Mouse (Mus musculus): ENCODE measurements around the gene Olfr437. TPM values are rescaled to one million over a fixed set of nuclear protein-coding genes. Genes with fewer than 3 reads are reported as not detected.
A peak's percentile ranks its signal among the peaks of the same experiment; 100 is the strongest.
"Not testable (repeated sequence)": the region's sequence is repeated elsewhere in the genome, so short reads cannot be mapped to it uniquely, and the experiment has no call there.

Olfr437 gene
- not detected in 2 replicates for polyA plus RNA-seq (2012; rRNA removed)

- DNase-seq = no peak
- Histone ChIP-seq H3K4me1 (ENCODE audit: control insufficient read depth, insufficient read depth, low read length) (peaks cover 10% of the 10 kb centered on the region; the same call in 1 of the 2 replicates), H3K27ac (ENCODE audit: insufficient read depth, low read length) (no peak within 1 kb of the TSS), H3K4me3 (replicated peaks; ENCODE audit: insufficient read depth, low read depth, low read length) (no peak within 1 kb of the TSS), H3K27me3 (ENCODE audit: control insufficient read depth, insufficient read depth, low read length) (no peaks in the 10 kb centered on the region)
- no peak for TF ChIP-seq CTCF (IDR thresholded peaks at IDR 0.05; ENCODE audit: borderline replicate concordance, insufficient read depth, low read depth, low read length)
- TF ChIP-seq POLR2A (IDR thresholded peaks at IDR 0.05; ENCODE audit: borderline replicate concordance, insufficient read depth, low read length) = no peak
- WGBS = 81% methylated on average over 3 of the region's 3 CpGs
These were observed at the start of gene Olfr437 for GRCm38 (mm10) chr6:43162982-43163381. Gene Olfr437, plus strand, starts transcription at chr6:43163282.

- not testable (repeated sequence) for DNase-seq; H3K4me1 ChIP-seq (ENCODE audit: control insufficient read depth, insufficient read depth, low read length); H3K4me3 ChIP-seq (replicated peaks; ENCODE audit: insufficient read depth, low read depth, low read length); H3K27ac ChIP-seq (ENCODE audit: insufficient read depth, low read length); H3K27me3 ChIP-seq (ENCODE audit: control insufficient read depth, insufficient read depth, low read length)
- WGBS = 85% methylated on average over 2 of the region's 2 CpGs
These were observed 16.8 kb upstream of the Olfr437 start, which contains the start of gene Olfr237-ps1 for GRCm38 (mm10) chr6:43146267-43146666. Gene Olfr237-ps1, plus strand, starts transcription at chr6:43146567.

GRCm38 (mm10) chr6:43159502-43159901 lies 3.6 kb upstream of the Olfr437 start:
- 4% methylated on average over 1 of the region's 1 CpGs for whole genome bisulfite sequencing
- TF ChIP-seq POLR2A (IDR thresholded peaks at IDR 0.05; ENCODE audit: borderline replicate concordance, insufficient read depth, low read length) (no peak), CTCF (IDR thresholded peaks at IDR 0.05; ENCODE audit: borderline replicate concordance, insufficient read depth, low read depth, low read length) (no peak)
- peak; percentile 31 to 77 for DNase-seq
- Histone ChIP-seq H3K27ac (ENCODE audit: insufficient read depth, low read length) (no peak overlapping the region), H3K27me3 (ENCODE audit: control insufficient read depth, insufficient read depth, low read length) (no peaks in the 10 kb centered on the region), H3K4me1 (ENCODE audit: control insufficient read depth, insufficient read depth, low read length) (peaks cover 7% of the 10 kb centered on the region; the same call in 1 of the 2 replicates), H3K4me3 (replicated peaks; ENCODE audit: insufficient read depth, low read depth, low read length) (no peak overlapping the region)

- no peak for TF ChIP-seq POLR2A (IDR thresholded peaks at IDR 0.05; ENCODE audit: borderline replicate concordance, insufficient read depth, low read length)
- TF ChIP-seq CTCF (IDR thresholded peaks at IDR 0.05; ENCODE audit: borderline replicate concordance, insufficient read depth, low read depth, low read length) = no peak
- Histone ChIP-seq H3K4me1 (ENCODE audit: control insufficient read depth, insufficient read depth, low read length) (peaks cover 2% of the 10 kb centered on the region; the same call in 1 of the 2 replicates), H3K27me3 (ENCODE audit: control insufficient read depth, insufficient read depth, low read length) (no peaks in the 10 kb centered on the region), H3K4me3 (replicated peaks; ENCODE audit: insufficient read depth, low read depth, low read length) (no peak overlapping the region), H3K27ac (ENCODE audit: insufficient read depth, low read length) (no peak overlapping the region)
- WGBS = 37% methylated on average over 4 of the region's 4 CpGs
- DNase-seq = peak; percentile 25 to 51
These were observed 4.2 kb downstream of the Olfr437 start for GRCm38 (mm10) chr6:43167246-43167645.

GRCm38 (mm10) chr6:43171840-43172239 lies 8.8 kb downstream of the Olfr437 start, which contains the start of gene Olfr13:
Gene Olfr13, plus strand, starts transcription at chr6:43172140.
- DNase-seq = no peak
- Histone ChIP-seq H3K27ac (ENCODE audit: insufficient read depth, low read length) (no peak within 1 kb of the TSS), H3K4me3 (replicated peaks; ENCODE audit: insufficient read depth, low read depth, low read length) (no peak within 1 kb of the TSS), H3K4me1 (ENCODE audit: control insufficient read depth, insufficient read depth, low read length) (peaks cover 2% of the 10 kb centered on the region; the same call in 1 of the 2 replicates), H3K27me3 (ENCODE audit: control insufficient read depth, insufficient read depth, low read length) (no peaks in the 10 kb centered on the region)
- 87% methylated on average over 4 of the region's 4 CpGs for WGBS
- no peak for TF ChIP-seq CTCF (IDR thresholded peaks at IDR 0.05; ENCODE audit: borderline replicate concordance, insufficient read depth, low read depth, low read length)
- no peak for TF ChIP-seq POLR2A (IDR thresholded peaks at IDR 0.05; ENCODE audit: borderline replicate concordance, insufficient read depth, low read length)

GRCm38 (mm10) chr6:43178129-43178528 lies 15.0 kb downstream of the Olfr437 start:
- H3K4me3 ChIP-seq (replicated peaks; ENCODE audit: insufficient read depth, low read depth, low read length) = no peak overlapping the region
- no peaks in the 10 kb centered on the region for H3K27me3 ChIP-seq (ENCODE audit: control insufficient read depth, insufficient read depth, low read length)
- DNase-seq = no peak
- no peak for TF ChIP-seq POLR2A (IDR thresholded peaks at IDR 0.05; ENCODE audit: borderline replicate concordance, insufficient read depth, low read length)
- no peak for TF ChIP-seq CTCF (IDR thresholded peaks at IDR 0.05; ENCODE audit: borderline replicate concordance, insufficient read depth, low read depth, low read length)
- no peaks in the 10 kb centered on the region for H3K4me1 ChIP-seq (ENCODE audit: control insufficient read depth, insufficient read depth, low read length)
- no peak overlapping the region for H3K27ac ChIP-seq (ENCODE audit: insufficient read depth, low read length)
- WGBS = 67% methylated on average over 1 of the region's 1 CpGs

GRCm38 (mm10) chr6:43178584-43179501 lies 15.8 kb downstream of the Olfr437 start:
- Histone ChIP-seq H3K4me1 (ENCODE audit: control insufficient read depth, insufficient read depth, low read length) (no peaks in the 10 kb centered on the region), H3K27me3 (ENCODE audit: control insufficient read depth, insufficient read depth, low read length) (no peaks in the 10 kb centered on the region), H3K27ac (ENCODE audit: insufficient read depth, low read length) (no peak overlapping the region), H3K4me3 (replicated peaks; ENCODE audit: insufficient read depth, low read depth, low read length) (no peak overlapping the region)
- DNase-seq = no peak
- TF ChIP-seq POLR2A (IDR thresholded peaks at IDR 0.05; ENCODE audit: borderline replicate concordance, insufficient read depth, low read length) (no peak), CTCF (IDR thresholded peaks at IDR 0.05; ENCODE audit: borderline replicate concordance, insufficient read depth, low read depth, low read length) (no peak)
- WGBS = 54% methylated on average over 6 of the region's 6 CpGs

GRCm38 (mm10) chr6:43190986-43191385 lies 27.9 kb downstream of the Olfr437 start:
- WGBS = 85% methylated on average over 3 of the region's 3 CpGs
- Histone ChIP-seq H3K4me1 (ENCODE audit: control insufficient read depth, insufficient read depth, low read length) (no peaks in the 10 kb centered on the region), H3K27me3 (ENCODE audit: control insufficient read depth, insufficient read depth, low read length) (no peaks in the 10 kb centered on the region), H3K27ac (ENCODE audit: insufficient read depth, low read length) (no peak overlapping the region), H3K4me3 (replicated peaks; ENCODE audit: insufficient read depth, low read depth, low read length) (no peak overlapping the region)
- DNase-seq = no peak
- TF ChIP-seq CTCF (IDR thresholded peaks at IDR 0.05; ENCODE audit: borderline replicate concordance, insufficient read depth, low read depth, low read length) (no peak), POLR2A (IDR thresholded peaks at IDR 0.05; ENCODE audit: borderline replicate concordance, insufficient read depth, low read length) (no peak)
